Mouse (Mus musculus) adrenal gland, postnatal 4 days (tissue): ENCODE measurements around the gene Rnase13. TPM values are rescaled to one million over a fixed set of nuclear protein-coding genes. Genes with fewer than 3 reads are reported as not detected.

Source experiments
- DNase-seq, 2 experiments: peaks; one replicate each; pipeline ENCODE4 v3.0.0; 2021 to 2022; ENCODE audit warnings: low spot score in 2 of 2, mixed read lengths in 2 of 2
- total RNA-seq, 2 experiments: library from RNA; stranded (reverse); gene quantifications; 2 replicates each; pipeline ENCODE4 v1.2.3; 2021

Rnase13 gene
- total RNA-seq, 2 experiments from 2014 or later, result not detected

DNA sequence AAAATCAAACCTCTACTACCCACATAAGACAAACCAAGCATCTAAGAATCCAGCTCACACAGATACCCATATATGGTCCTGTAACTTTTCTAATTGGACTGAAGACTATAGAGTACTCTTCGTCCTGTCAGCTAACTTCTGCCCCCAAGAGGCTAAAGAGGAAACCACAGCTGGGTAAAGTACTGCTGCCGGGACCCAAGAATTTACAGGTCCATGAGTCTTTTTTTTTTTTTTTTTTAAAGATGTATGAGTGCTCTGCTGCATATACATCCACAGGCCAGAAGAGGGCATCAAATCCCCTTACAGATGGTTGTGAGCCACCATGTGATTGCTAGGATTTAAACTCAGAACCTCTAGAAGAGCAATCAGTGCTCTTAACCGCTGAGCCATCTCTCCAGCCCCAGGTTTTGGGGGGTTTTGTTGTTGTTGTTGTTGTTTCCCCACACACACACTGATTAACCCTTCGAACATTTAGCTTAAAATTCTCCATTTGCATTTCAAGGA lies 39.0 kb downstream of the Rnase13 start:
- DNase-seq, result peak in 1 of 2 experiments; percentile 54

DNA sequence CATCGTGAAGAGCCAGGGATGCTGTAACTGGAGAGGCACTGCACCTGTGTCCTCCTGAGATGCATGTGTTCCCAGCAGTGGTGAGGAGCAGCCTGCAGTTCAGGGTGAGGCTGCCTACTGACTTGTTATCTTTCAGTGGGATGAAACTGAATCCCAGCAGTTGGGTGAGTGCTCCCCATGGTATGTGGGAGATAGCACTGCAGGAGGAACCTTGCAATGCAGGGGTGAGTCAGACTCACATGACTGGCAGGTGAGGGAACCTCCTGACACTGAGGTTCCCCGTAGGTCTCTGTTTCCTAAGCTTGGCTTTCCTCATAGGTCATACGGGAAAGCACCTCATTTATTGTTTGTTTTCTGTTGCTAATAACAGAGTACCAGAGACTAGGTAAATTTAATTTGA lies 45.1 kb downstream of the Rnase13 start:
- DNase-seq, result no peak

DNA sequence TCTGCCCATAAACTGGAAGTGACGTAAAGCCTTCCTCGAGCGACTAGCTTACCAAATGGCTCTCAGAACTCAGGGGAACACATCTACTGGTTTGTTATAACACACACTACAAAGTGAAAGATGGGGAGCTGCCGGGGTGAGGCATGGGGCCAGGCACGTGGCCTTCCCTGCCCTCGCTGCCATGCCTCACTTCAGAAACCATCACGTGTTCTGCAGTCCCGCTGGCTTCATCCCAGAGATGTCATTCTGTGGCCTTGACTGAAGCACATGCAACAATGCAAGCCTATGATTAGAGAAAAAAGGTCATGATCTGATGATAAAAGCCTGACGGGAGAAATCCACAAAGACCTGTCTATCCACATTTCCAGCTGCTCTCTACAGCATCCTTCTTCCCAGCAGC lies 50.8 kb downstream of the Rnase13 start:
- no peak for DNase-seq

Other genes with a start within 250 kb of the Rnase13 start
- not detected for gene Gm17079, start 227.3 kb downstream of the Rnase13 start, total RNA-seq
- gene Gm5800, start 205.6 kb downstream of the Rnase13 start, total RNA-seq, result not detected
- gene Ang4, start 149.2 kb downstream of the Rnase13 start, total RNA-seq, result not detected
- not detected for gene AY358078, start 122.7 kb downstream of the Rnase13 start, total RNA-seq
- under 1 TPM in 1 of 2 experiments, not detected in 1; 0.73 TPM for gene Ear6, start 69.1 kb downstream of the Rnase13 start, total RNA-seq
- gene Mettl17, start 37.9 kb downstream of the Rnase13 start, total RNA-seq, result 10 to 100 TPM; 37.5 to 44.2 TPM
- gene Slc39a2, start 29.9 kb downstream of the Rnase13 start, total RNA-seq, result under 1 TPM; 0.82 to 0.95 TPM
- 100 to 1,000 TPM; 155 to 181 TPM for gene Ndrg2, start 8.6 kb downstream of the Rnase13 start, total RNA-seq
- not detected for gene Tppp2, start 4.3 kb downstream of the Rnase13 start, total RNA-seq
- 100 to 1,000 TPM; 102 to 110 TPM for gene Arhgef40, start 61.9 kb upstream of the Rnase13 start, total RNA-seq
- 1 to 10 TPM; 1.6 to 3.6 TPM for gene Tmem253, start 92.9 kb upstream of the Rnase13 start, total RNA-seq
- gene Zfp219, start 98.0 kb upstream of the Rnase13 start, total RNA-seq, result 10 to 100 TPM; 84.4 to 84.6 TPM
- gene Olfr221, start 119.7 kb upstream of the Rnase13 start, total RNA-seq, result not detected
- gene Hnrnpc, start 181.3 kb upstream of the Rnase13 start, total RNA-seq, result 100 to 1,000 TPM; 247 to 267 TPM
- gene Rpgrip1, start 187.9 kb upstream of the Rnase13 start, total RNA-seq, result 1 to 10 TPM in 1 of 2 experiments, under 1 TPM in 1; 0.37 to 1.6 TPM